Mouse (Mus musculus): ENCODE measurements around the gene Tyw1. TPM values are rescaled to one million over a fixed set of nuclear protein-coding genes. Genes with fewer than 3 reads are reported as not detected.

Tyw1 gene
- polyA plus RNA-seq, 1 experiment from 2014 or later, result 24.8 TPM

DNA sequence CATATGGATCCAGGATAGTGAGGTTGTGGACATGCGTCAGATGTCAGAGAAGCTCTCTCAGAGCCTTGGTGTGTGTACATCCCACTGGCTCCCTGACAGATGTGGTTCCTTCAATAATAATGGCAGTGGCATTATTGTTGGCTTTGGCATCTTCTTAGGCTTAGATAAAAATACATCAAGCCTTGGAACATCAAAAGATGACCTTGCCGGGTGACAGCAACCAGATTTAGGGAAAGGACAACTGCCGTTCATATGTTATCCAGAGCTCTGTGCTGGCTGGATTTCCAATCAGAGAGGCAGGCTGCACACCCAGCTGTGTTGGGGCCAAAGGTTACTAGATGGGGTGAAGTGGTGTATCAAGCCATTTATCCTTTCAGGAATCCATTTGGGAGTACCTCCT lies 120.0 kb downstream of the Tyw1 start:
- H3K4me1 ChIP-seq (ENCODE audit: control insufficient read depth, insufficient read depth, low read length), result no peaks in the 10 kb centered on the region
- H3K4me3 ChIP-seq (ENCODE audit: low read length), result no peak overlapping the region
- no peak overlapping the region for H3K9ac ChIP-seq (ENCODE audit: low read depth, low read length)
- H3K4me2 ChIP-seq (ENCODE audit: low read depth, low read length), result no peak overlapping the region
- WGBS, result 88% methylated on average over 3 of the region's 3 CpGs
- no peak for ATAC-seq
- no peaks in the 10 kb centered on the region for H3K9me3 ChIP-seq (ENCODE audit: control insufficient read depth, low read length)
- no peaks in the 10 kb centered on the region for H3K27me3 ChIP-seq (replicated peaks; ENCODE audit: control insufficient read depth, insufficient read depth, low read length)
- H3K36me3 ChIP-seq (ENCODE audit: control insufficient read depth, insufficient read depth, low read length), result no peaks in the 10 kb centered on the region
- no peak overlapping the region for H3K27ac ChIP-seq (ENCODE audit: low read length)

DNA sequence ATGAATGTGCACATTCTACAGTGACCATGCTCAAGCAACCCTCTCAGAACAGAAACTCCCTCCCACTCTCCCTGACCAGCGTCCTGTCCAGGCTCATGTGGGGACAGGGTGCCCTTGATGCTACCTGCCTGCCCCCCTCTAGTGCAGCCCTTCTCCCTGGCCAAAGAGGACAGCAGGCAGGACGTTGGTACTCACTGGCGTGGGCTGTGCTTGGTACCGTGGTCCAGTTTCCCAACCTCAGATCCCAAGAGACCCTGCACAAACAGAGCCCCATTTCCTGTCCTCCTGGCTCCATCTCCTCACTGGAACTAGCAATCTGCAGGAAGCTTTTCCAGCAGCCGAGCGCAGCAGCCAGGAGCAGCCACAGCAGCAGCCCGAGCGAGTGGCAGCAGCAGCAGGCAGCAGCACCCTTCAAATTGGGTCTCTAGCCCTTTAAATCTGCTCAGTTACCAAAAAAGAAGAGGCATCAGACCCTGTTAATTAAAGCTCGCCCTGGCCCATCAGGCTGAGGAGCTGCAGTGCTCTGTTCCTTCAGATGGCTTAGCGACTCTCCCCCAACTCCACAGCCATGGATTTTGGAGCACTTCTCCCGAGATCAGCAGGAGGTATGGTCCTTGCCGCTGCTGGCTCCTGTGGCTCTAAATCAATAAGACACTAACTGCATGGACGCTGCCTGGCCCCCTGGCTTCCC lies 128.9 kb downstream of the Tyw1 start, which contains the start of gene A330070K13Rik:
Gene A330070K13Rik (minus strand): TSS at position 410 of the 691 bp plus-strand sequence.
- H3K27ac ChIP-seq (ENCODE audit: low read length), result no peak within 1 kb of the TSS
- no peak for ATAC-seq
- no peak within 1 kb of the TSS for H3K9ac ChIP-seq (ENCODE audit: low read depth, low read length)
- no peaks in the 10 kb centered on the region for H3K36me3 ChIP-seq (ENCODE audit: control insufficient read depth, insufficient read depth, low read length)
- H3K27me3 ChIP-seq (replicated peaks; ENCODE audit: control insufficient read depth, insufficient read depth, low read length), result no peaks in the 10 kb centered on the region; the same call in 1 of the 2 replicates
- H3K9me3 ChIP-seq (ENCODE audit: control insufficient read depth, low read length), result no peaks in the 10 kb centered on the region
- no peak within 1 kb of the TSS for H3K4me3 ChIP-seq (ENCODE audit: low read length)
- WGBS, result 11% methylated on average over 13 of the region's 13 CpGs
- H3K4me1 ChIP-seq (ENCODE audit: control insufficient read depth, insufficient read depth, low read length), result no peaks in the 10 kb centered on the region
- no peak within 1 kb of the TSS for H3K4me2 ChIP-seq (ENCODE audit: low read depth, low read length)

DNA sequence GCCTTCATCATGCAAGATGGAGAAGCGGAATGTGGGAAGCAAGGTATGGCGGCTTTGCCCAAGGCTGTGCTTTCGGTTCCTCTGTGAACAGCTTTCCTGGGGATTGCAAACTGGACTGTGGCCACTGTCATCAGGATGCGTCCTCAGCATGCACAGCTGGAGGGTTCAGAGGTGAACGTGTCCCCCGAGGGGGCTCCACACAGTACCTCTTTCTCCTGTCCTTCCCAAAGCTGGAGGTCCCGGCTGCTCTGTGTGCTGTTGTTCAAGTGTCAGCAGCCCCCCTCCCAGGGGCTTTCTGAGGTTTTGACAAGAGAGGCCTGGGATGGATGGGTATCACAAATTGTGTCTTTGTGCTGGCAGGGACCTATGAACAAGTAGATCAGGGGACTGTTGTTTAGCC lies 131.0 kb downstream of the Tyw1 start:
- 59% methylated on average over 7 of the region's 7 CpGs for WGBS
- Histone ChIP-seq H3K9ac (ENCODE audit: low read depth, low read length) (no peak overlapping the region), H3K36me3 (ENCODE audit: control insufficient read depth, insufficient read depth, low read length) (no peaks in the 10 kb centered on the region), H3K27me3 (replicated peaks; ENCODE audit: control insufficient read depth, insufficient read depth, low read length) (no peaks in the 10 kb centered on the region; the same call in 1 of the 2 replicates), H3K4me3 (ENCODE audit: low read length) (no peak overlapping the region), H3K4me1 (ENCODE audit: control insufficient read depth, insufficient read depth, low read length) (no peaks in the 10 kb centered on the region), H3K27ac (ENCODE audit: low read length) (no peak overlapping the region), H3K4me2 (ENCODE audit: low read depth, low read length) (no peak overlapping the region), H3K9me3 (ENCODE audit: control insufficient read depth, low read length) (no peaks in the 10 kb centered on the region)
- no peak for ATAC-seq

Other genes with a start within 250 kb of the Tyw1 start
- gene Asl, start 226.4 kb upstream of the Tyw1 start, polyA plus RNA-seq (2015; fragmentation: Nextera tagmentation; extraction: Ambion mirVana), result 74.1 and 89.4 TPM in 2 replicates
- 37.2 and 38.7 TPM in 2 replicates for gene Crcp, start 226.3 kb upstream of the Tyw1 start, polyA plus RNA-seq (2015; fragmentation: Nextera tagmentation; extraction: Ambion mirVana)
- 46.4 and 51.7 TPM in 2 replicates for gene Tpst1, start 182.3 kb upstream of the Tyw1 start, polyA plus RNA-seq (2015; fragmentation: Nextera tagmentation; extraction: Ambion mirVana)
- gene Kctd7, start 110.8 kb upstream of the Tyw1 start, polyA plus RNA-seq (2015; fragmentation: Nextera tagmentation; extraction: Ambion mirVana), result 3.7 and 4.1 TPM in 2 replicates
- gene Rabgef1, start 83.8 kb upstream of the Tyw1 start, polyA plus RNA-seq (2015; fragmentation: Nextera tagmentation; extraction: Ambion mirVana), result 26.1 and 26.8 TPM in 2 replicates
- 27.3 and 28.6 TPM in 2 replicates for gene Tmem248, start 38.5 kb upstream of the Tyw1 start, polyA plus RNA-seq (2015; fragmentation: Nextera tagmentation; extraction: Ambion mirVana)
- gene Sbds, start 89 bp upstream of the Tyw1 start, polyA plus RNA-seq (2015; fragmentation: Nextera tagmentation; extraction: Ambion mirVana), result 78.1 and 83.6 TPM in 2 replicates
- gene Caln1, start 113.8 kb downstream of the Tyw1 start, polyA plus RNA-seq (2015; fragmentation: Nextera tagmentation; extraction: Ambion mirVana), result 0.09 and 0.27 TPM in 2 replicates
- gene A330070K13Rik, start 129.0 kb downstream of the Tyw1 start, polyA plus RNA-seq (2015; fragmentation: Nextera tagmentation; extraction: Ambion mirVana), result not detected in 2 replicates